Mouse (Mus musculus) embryonic fibroblast, embryonic 13.5 days (primary cell): ENCODE data around the gene Ric8a.

Experiments
- CTCF ChIP-seq: IDR thresholded peaks from 2 replicates; pipeline ENCODE4 v1.5.1; 2011; ENCODE audit warnings: mild to moderate bottlenecking, control low read depth, low read length, moderate library complexity, borderline replicate concordance; ENCODE audit not compliant: insufficient read depth
- POLR2A ChIP-seq: IDR thresholded peaks from 2 replicates; pipeline ENCODE4 v1.6.1; 2011; ENCODE audit warnings: low read depth, mild to moderate bottlenecking, control low read depth, low read length, moderate library complexity

DNA sequence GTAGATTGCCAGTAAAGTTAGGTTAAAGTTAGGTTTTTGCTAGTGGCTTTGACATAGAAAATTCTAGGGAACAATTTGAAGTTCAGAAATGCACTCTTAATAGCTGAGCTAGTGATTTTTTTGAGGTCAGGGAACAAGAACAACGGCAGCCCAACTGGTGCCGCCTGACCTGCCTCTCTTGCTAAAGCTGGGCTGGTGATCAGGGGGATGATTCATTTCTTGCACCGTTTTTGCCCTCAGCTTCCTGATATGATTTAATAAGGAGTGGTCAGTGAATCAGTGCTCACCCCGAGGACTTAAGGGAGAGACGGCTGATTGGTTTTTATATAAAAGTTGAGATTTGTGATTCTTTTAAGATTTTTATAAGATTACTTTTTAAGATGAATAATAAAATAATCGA, 25.3 kb upstream of the Ric8a start:
- no peak for TF ChIP-seq CTCF
- TF ChIP-seq POLR2A: no peak
